Mouse (Mus musculus) induced T-regulatory cell, adult 2 months (primary cell): ENCODE results near the gene Wdr82.
A peak's percentile ranks its signal among the peaks of the same experiment; 100 is the strongest.

Experiments used
- DNase-seq: peaks from one replicate; pipeline ENCODE4 v3.0.0-alpha.2; 2012; ENCODE audit warnings: low read depth

Gene Wdr82

DNA sequence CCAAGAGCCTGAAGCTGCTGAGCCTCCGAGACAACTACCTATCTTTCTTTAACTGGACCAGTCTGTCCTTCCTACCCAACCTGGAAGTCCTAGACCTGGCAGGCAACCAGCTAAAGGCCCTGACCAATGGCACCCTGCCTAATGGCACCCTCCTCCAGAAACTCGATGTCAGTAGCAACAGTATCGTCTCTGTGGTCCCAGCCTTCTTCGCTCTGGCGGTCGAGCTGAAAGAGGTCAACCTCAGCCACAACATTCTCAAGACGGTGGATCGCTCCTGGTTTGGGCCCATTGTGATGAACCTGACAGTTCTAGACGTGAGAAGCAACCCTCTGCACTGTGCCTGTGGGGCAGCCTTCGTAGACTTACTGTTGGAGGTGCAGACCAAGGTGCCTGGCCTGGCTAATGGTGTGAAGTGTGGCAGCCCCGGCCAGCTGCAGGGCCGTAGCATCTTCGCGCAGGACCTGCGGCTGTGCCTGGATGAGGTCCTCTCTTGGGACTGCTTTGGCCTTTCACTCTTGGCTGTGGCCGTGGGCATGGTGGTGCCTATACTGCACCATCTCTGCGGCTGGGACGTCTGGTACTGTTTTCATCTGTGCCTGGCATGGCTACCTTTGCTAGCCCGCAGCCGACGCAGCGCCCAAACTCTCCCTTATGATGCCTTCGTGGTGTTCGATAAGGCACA lies 54.9 kb downstream of the Wdr82 start:
- DNase-seq: no peak

GRCm38 (mm10) chr9:106226151-106226682 lies 55.5 kb downstream of the Wdr82 start:
- DNase-seq: peak; percentile 38

GRCm38 (mm10) chr9:106227790-106228429 lies 57.2 kb downstream of the Wdr82 start:
- DNase-seq: no peak

GRCm38 (mm10) chr9:106230051-106230733 lies 59.5 kb downstream of the Wdr82 start:
- DNase-seq: no peak

DNA sequence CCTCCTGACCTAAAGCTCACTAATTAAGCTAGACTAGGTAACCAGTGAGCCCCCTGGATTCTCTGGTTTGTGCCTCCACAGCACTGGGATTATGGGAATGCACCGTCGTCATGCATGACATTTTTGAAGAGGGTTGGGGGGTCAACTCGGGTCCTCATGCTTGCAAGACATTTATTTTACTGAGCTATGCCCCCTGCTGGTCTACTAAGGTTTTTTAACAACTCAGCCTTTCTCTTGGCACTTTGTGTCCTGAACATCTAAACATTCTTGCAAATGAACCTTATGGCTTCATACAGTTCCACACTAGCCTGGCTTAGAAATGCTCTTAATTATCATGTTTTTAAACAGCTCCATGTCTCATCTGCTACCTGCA lies 60.0 kb downstream of the Wdr82 start:
- DNase-seq: peak; percentile 48

- no peak for DNase-seq
Observed at GRCm38 (mm10) chr9:106231220-106231619, 60.5 kb downstream of the Wdr82 start.

GRCm38 (mm10) chr9:106231816-106232215 lies 61.1 kb downstream of the Wdr82 start:
- DNase-seq: no peak

GRCm38 (mm10) chr9:106232956-106233355 lies 62.2 kb downstream of the Wdr82 start:
- no peak for DNase-seq

DNA sequence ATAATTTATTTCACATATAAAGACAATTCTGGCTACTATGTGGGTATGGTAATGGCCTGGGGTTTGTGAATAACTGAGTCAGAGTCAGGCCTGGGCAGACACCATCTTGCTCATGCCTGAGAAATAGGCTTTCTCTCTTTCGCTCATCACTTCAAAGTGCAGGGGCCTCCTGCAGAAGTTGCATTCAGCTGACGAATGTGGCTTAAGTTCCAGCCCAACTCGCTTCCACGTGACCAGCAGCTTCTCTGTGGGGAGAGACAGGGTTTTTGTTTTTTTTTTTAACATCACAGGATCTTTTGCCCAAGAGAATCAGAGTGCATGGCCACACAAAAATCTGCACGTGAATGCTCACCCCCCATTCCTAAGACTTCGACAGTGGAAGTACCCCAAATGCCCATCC lies 63.2 kb downstream of the Wdr82 start:
- no peak for DNase-seq

- DNase-seq: no peak
Observed at GRCm38 (mm10) chr9:106235194-106235830, 64.6 kb downstream of the Wdr82 start.

DNA sequence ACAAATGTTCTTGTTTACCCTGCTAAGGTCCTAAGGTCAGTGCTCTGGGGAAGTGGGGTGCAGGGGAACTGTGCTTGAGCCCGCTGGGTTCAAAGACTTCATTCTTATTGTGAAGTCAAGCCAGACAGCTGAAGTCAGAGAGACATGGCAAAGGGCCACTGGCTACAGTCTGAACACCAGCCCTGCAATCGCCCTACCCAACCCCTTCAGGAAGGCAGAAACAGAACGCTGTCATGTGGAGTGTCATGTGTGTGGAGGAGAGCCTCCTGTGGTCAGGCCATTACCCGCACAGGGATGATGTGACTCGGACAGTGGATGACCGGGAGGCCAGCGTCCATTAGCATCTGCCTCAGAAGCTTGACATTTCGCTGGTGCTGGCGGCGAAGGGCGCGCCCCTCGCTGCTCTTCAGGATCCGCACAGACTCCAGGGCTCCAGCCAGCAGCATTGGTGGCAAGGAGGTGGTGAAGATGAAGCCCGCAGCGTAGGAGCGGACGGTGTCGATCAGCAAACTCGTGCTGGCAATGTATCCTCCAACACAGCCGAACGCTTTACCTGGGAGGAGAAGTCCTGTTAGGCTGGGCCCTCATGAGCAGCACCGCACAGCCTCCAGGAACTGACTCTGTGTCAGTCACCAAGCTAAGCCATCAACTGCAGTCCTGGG lies 65.6 kb downstream of the Wdr82 start:
- no peak for DNase-seq

- no peak for DNase-seq
Observed at GRCm38 (mm10) chr9:106236818-106237211, 66.1 kb downstream of the Wdr82 start.

GRCm38 (mm10) chr9:106237401-106237800 lies 66.7 kb downstream of the Wdr82 start:
- DNase-seq: no peak

DNA sequence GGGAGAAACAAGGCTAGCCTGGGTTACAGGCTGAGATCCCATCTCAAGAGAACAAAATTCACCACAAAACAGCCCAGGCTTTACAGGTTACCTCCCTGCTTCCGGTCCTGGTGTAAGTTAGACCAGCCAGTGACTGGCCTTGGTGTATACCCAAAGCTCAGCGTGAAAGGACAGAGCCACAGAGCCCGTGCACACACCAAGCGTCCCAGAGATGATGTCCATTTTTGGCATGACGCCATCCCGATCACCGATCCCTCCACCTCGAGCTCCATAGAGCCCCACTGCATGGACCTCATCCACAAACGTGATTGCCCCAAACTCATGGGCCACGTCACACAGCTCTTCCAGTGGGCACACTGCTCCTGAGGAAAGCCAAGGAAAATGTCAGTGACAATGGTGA lies 67.2 kb downstream of the Wdr82 start:
- no peak for DNase-seq
